Mouse (Mus musculus): ENCODE measurements around the gene Arhgef3. TPM values are rescaled to one million over a fixed set of nuclear protein-coding genes. Genes with fewer than 3 reads are reported as not detected.
A peak's percentile ranks its signal among the peaks of the same experiment; 100 is the strongest.

Arhgef3 gene
- polyA plus RNA-seq, 1 experiment from 2014 or later, result 2.2 TPM

DNA sequence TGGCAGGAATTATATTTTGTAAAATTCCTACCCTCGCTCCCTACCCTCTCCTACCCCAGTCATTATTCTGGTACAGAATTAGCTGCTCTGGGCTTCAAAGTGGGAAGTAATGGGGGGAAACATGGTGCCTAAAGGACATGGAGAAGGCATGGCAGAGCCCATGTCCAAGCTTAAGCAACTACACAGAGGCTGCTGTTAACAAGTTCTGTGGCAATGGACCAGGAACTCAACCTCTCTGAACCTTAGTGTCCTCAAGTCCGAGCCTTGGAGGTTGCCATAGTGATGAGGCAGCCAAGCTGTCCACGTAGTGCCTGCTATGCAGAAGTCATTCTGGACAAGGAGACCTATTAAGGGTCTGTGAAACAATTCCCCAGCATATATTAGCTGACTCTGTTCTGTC lies 111.6 kb downstream of the Arhgef3 start:
- DNase-seq (ENCODE audit: low spot score, missing footprints) (no peak), ATAC-seq (ENCODE audit: low FRiP score) (no peak)
- H3K4me2 ChIP-seq, result no peak overlapping the region
- H3K4me1 ChIP-seq (ENCODE audit: control insufficient read depth, insufficient read depth, low read length), result peaks cover 4% of the 10 kb centered on the region; the same call in 1 of the 2 replicates
- no peaks in the 10 kb centered on the region for H3K27me3 ChIP-seq (ENCODE audit: control insufficient read depth, insufficient read depth, low read length)
- H3K36me3 ChIP-seq (ENCODE audit: control insufficient read depth, insufficient read depth, low read length), result no peaks in the 10 kb centered on the region
- H3K27ac ChIP-seq (ENCODE audit: low read depth, low read length), result no peak overlapping the region
- no peak overlapping the region for H3K9ac ChIP-seq (ENCODE audit: low read length)
- H3K4me3 ChIP-seq (ENCODE audit: low read depth, low read length), result no peak overlapping the region
- H3K9me3 ChIP-seq (ENCODE audit: control insufficient read depth, low read length), result no peaks in the 10 kb centered on the region
- 69% methylated on average over 3 of the region's 3 CpGs for WGBS

DNA sequence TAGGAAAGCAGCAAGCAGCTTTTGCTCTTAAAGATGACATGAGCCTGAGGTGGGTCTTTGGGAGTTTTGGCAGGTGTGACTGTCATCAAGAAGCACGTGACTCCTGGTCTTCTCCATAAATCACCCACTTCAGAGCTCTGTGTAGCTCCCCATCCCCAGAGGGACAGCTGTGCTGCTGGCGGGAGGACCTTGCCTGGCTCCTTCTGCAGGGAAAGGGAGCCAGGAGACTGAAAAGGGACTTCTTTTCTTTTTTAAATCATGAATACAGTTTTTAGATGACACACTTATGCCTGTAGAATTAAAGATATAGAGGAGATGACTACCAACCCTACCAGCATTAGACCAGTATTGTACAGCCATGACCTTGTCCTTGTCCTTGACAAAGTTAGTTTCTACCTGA lies 113.6 kb downstream of the Arhgef3 start:
- ATAC-seq (ENCODE audit: low FRiP score) (no peak), DNase-seq (ENCODE audit: low spot score, missing footprints) (no peak)
- Histone ChIP-seq H3K4me1 (ENCODE audit: control insufficient read depth, insufficient read depth, low read length) (peaks cover 4% of the 10 kb centered on the region; the same call in 1 of the 2 replicates), H3K27me3 (ENCODE audit: control insufficient read depth, insufficient read depth, low read length) (no peaks in the 10 kb centered on the region), H3K9ac (ENCODE audit: low read length) (no peak overlapping the region), H3K36me3 (ENCODE audit: control insufficient read depth, insufficient read depth, low read length) (no peaks in the 10 kb centered on the region), H3K27ac (ENCODE audit: low read depth, low read length) (no peak overlapping the region), H3K4me2 (no peak overlapping the region), H3K9me3 (ENCODE audit: control insufficient read depth, low read length) (no peaks in the 10 kb centered on the region), H3K4me3 (ENCODE audit: low read depth, low read length) (no peak overlapping the region)
- WGBS, result 90% methylated on average over 2 of the region's 2 CpGs

DNA sequence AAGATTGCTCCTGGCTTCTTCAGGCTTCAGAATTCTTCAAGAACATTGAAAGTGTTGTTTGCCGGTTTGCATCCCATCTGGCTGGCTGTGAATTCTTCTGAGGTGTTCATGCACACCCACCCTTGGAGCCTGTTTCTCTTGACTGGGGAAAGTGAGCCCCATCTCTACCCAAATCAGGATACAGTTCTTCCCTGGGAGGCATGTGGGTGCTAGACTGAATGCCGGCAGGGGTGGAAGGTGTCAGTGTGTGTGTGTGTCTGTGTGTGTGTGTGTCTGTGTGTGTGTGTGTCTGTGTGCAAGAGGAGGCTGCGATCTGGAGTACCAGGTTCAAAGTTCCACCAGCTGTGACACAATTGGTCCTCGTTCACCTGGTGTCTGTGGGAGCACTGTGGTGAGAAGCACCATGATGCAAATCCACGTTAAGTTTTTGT lies 114.3 kb downstream of the Arhgef3 start:
- Histone ChIP-seq H3K4me1 (ENCODE audit: control insufficient read depth, insufficient read depth, low read length) (peaks cover 4% of the 10 kb centered on the region; the same call in 1 of the 2 replicates), H3K9ac (ENCODE audit: low read length) (no peak overlapping the region), H3K4me3 (ENCODE audit: low read depth, low read length) (no peak overlapping the region), H3K36me3 (ENCODE audit: control insufficient read depth, insufficient read depth, low read length) (no peaks in the 10 kb centered on the region), H3K4me2 (no peak overlapping the region), H3K9me3 (ENCODE audit: control insufficient read depth, low read length) (no peaks in the 10 kb centered on the region), H3K27me3 (ENCODE audit: control insufficient read depth, insufficient read depth, low read length) (no peaks in the 10 kb centered on the region), H3K27ac (ENCODE audit: low read depth, low read length) (no peak overlapping the region)
- ATAC-seq (ENCODE audit: low FRiP score) (no peak), DNase-seq (ENCODE audit: low spot score, missing footprints) (no peak)
- 86% methylated on average over 5 of the region's 5 CpGs for WGBS

DNA sequence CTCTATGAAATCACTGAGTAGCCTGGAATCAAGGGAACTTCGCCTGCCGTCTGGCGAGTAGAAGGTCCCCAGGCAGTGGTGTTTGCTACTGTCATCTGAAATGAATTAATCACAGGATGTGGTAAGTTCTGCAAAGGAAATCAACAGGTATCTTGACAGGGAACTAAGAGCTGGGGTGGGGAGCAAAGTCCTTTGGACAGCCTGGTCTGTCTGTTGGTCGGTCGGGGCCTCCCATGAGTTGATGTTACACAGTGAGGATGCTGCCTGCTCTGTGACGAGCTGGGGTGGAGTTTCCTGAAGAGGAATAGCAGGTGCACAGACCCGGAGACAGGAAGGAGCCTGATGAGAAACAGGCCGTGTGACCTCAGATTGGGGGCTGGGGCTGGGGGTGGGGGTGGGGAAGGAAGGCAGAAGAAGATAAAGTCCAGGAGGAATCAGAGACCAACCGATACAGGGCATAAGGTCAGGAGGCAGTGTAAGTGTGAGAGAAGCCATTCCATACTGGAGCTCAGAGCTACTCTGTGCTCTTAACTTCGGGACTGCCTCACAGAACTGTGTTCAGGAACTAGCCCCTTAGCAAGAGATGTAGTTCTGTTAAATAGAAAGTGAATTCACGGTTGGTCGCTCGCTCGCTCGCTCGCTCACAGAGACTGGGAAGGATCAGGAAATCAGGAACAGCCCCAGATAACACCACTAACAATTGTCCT lies 114.9 kb downstream of the Arhgef3 start:
- Histone ChIP-seq H3K9me3 (ENCODE audit: control insufficient read depth, low read length) (no peaks in the 10 kb centered on the region), H3K4me3 (ENCODE audit: low read depth, low read length) (no peak overlapping the region), H3K4me1 (ENCODE audit: control insufficient read depth, insufficient read depth, low read length) (peaks cover 4% of the 10 kb centered on the region; the same call in 1 of the 2 replicates), H3K9ac (ENCODE audit: low read length) (no peak overlapping the region), H3K36me3 (ENCODE audit: control insufficient read depth, insufficient read depth, low read length) (no peaks in the 10 kb centered on the region), H3K4me2 (no peak overlapping the region), H3K27me3 (ENCODE audit: control insufficient read depth, insufficient read depth, low read length) (no peaks in the 10 kb centered on the region), H3K27ac (ENCODE audit: low read depth, low read length) (no peak overlapping the region)
- DNase-seq (ENCODE audit: low spot score, missing footprints), result no peak
- ATAC-seq (ENCODE audit: low FRiP score), result no peak
- 53% methylated on average over 16 of the region's 16 CpGs for WGBS

DNA sequence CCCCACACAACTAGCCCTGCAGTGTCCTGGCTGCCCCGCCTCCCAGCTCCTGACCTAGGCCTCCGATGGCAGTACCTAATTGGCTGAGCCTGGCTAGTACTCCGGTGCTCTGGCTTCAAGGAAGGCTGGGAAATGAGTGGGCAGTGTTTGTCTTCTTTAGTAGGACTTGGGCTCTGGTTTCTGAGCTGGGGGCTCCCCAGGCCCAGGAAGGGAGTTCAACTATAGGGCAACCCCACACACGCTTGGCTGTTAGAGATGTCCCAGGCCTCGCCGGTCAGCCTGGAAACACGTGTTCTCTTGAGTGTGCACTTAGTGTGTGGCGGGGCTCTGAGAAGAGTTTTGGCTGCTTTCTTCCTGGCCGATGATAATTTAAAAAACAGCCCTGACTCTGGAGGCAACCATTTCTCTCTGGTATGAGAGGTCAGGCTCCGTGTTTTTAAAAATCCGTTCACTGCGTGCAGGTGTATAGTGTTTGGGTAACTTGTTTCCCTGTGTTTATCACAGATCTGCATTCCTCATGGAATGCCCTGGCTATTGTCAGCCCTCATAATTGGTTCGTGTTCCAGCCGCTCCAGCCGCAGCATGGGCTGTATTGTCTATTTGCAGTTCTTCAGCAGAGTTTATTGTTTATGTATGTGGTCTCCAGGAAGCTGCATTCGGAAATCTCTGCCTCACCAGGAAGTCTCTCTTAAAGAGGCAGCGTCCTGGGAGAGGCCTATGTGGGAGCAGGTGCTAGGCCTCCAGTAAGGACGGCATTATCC lies 115.7 kb downstream of the Arhgef3 start:
- Histone ChIP-seq H3K9me3 (ENCODE audit: control insufficient read depth, low read length) (no peaks in the 10 kb centered on the region), H3K9ac (ENCODE audit: low read length) (no peak overlapping the region), H3K4me3 (ENCODE audit: low read depth, low read length) (no peak overlapping the region), H3K27me3 (ENCODE audit: control insufficient read depth, insufficient read depth, low read length) (no peaks in the 10 kb centered on the region), H3K36me3 (ENCODE audit: control insufficient read depth, insufficient read depth, low read length) (no peaks in the 10 kb centered on the region), H3K4me1 (ENCODE audit: control insufficient read depth, insufficient read depth, low read length) (peaks cover 4% of the 10 kb centered on the region; the same call in 1 of the 2 replicates), H3K4me2 (no peak overlapping the region), H3K27ac (ENCODE audit: low read depth, low read length) (no peak overlapping the region)
- ATAC-seq (ENCODE audit: low FRiP score) (no peak), DNase-seq (ENCODE audit: low spot score, missing footprints) (peak; percentile 87)
- WGBS, result 37% methylated on average over 18 of the region's 18 CpGs

DNA sequence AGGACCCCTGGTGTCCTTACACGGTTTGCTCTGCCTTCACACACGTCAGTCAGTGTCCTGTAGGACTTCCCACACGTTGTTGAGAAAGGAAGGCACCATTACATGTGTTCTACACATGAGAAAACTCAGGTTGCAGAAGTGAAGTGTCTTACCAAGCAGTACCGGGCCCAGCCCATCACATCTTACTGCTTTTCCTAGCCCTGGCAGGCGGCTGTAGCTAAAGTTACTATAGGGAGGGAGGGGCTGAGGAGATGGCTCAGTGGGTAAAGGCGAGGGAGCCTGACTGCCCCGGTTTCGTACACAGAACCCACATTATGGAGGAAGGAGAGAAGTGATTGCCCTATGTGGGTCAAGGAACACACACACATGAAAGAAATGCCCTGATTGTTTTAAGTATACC lies 116.8 kb downstream of the Arhgef3 start:
- Histone ChIP-seq H3K9me3 (ENCODE audit: control insufficient read depth, low read length) (no peaks in the 10 kb centered on the region), H3K27ac (ENCODE audit: low read depth, low read length) (no peak overlapping the region), H3K4me2 (no peak overlapping the region), H3K9ac (ENCODE audit: low read length) (no peak overlapping the region), H3K27me3 (ENCODE audit: control insufficient read depth, insufficient read depth, low read length) (no peaks in the 10 kb centered on the region), H3K4me3 (ENCODE audit: low read depth, low read length) (no peak overlapping the region), H3K4me1 (ENCODE audit: control insufficient read depth, insufficient read depth, low read length) (peaks cover 4% of the 10 kb centered on the region; the same call in 1 of the 2 replicates), H3K36me3 (ENCODE audit: control insufficient read depth, insufficient read depth, low read length) (no peaks in the 10 kb centered on the region)
- DNase-seq (ENCODE audit: low spot score, missing footprints) (no peak), ATAC-seq (ENCODE audit: low FRiP score) (no peak)
- WGBS, result 82% methylated on average over 8 of the region's 8 CpGs

DNA sequence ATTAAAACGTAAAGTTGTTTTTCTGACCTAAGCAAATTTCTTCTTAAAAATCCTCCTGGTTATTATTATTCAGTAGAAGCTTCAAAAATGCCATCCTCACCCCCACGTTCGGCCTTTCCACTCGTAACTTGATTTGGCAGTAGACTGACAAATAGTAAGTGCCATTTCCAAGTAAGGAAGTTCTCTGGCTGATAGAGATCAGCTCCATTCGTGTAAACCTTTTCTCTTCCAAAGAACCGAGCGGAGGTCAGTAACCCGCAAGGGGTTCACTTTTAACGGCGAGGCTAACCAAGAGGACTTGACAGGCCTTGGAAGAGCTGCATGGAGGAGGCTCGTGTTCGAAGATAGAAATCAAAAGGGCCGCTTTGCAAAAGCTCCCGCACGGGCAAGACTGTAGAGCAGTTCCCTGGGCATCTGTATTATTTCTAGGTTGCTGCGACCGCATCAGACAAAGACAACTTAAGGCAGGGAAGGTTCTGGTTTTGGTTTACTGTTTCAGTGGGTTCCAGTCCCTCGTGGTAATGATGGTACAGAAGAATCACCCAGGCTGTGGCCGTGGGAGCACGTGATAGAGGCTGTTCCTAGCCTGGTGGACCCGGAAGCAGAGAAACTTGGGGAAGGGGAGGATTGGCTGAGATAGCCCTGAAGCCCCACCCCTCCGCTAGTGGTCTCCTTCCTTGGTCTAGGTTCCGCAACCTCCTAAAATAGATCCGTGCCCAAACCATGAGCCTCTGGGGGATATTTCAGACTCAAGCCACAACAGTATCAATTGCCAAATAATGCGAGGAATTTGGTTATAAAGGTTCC lies 117.5 kb downstream of the Arhgef3 start:
- H3K36me3 ChIP-seq (ENCODE audit: control insufficient read depth, insufficient read depth, low read length), result no peaks in the 10 kb centered on the region
- H3K4me2 ChIP-seq, result no peak overlapping the region
- no peak overlapping the region for H3K4me3 ChIP-seq (ENCODE audit: low read depth, low read length)
- WGBS, result 93% methylated on average over 25 of the region's 25 CpGs
- no peak overlapping the region for H3K9ac ChIP-seq (ENCODE audit: low read length)
- DNase-seq (ENCODE audit: low spot score, missing footprints) (no peak), ATAC-seq (ENCODE audit: low FRiP score) (no peak)
- no peak overlapping the region for H3K27ac ChIP-seq (ENCODE audit: low read depth, low read length)
- H3K27me3 ChIP-seq (ENCODE audit: control insufficient read depth, insufficient read depth, low read length), result no peaks in the 10 kb centered on the region
- peaks cover 4% of the 10 kb centered on the region; the same call in 1 of the 2 replicates for H3K4me1 ChIP-seq (ENCODE audit: control insufficient read depth, insufficient read depth, low read length)
- H3K9me3 ChIP-seq (ENCODE audit: control insufficient read depth, low read length), result no peaks in the 10 kb centered on the region

DNA sequence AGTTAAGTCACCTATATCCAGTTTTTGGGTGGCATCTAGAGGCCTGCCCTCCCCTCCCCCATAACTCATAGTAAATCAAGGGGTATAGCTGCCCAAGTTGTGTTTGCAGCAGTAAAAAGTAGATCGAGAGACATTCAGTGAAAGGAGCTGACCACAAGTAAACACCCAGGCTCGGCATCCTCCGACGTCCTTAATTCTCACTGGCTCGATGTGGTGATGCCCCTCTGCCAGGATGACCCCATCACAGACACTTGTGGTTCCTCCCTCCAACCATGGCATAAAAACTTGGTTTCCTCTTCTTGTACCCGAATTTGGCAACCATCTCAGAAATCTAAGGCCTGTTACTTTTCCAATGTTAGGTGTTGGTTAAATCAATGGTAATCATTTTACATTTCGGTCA lies 118.4 kb downstream of the Arhgef3 start:
- no peaks in the 10 kb centered on the region for H3K9me3 ChIP-seq (ENCODE audit: control insufficient read depth, low read length)
- no peak overlapping the region for H3K4me2 ChIP-seq
- no peaks in the 10 kb centered on the region for H3K36me3 ChIP-seq (ENCODE audit: control insufficient read depth, insufficient read depth, low read length)
- no peaks in the 10 kb centered on the region for H3K27me3 ChIP-seq (ENCODE audit: control insufficient read depth, insufficient read depth, low read length)
- H3K4me1 ChIP-seq (ENCODE audit: control insufficient read depth, insufficient read depth, low read length), result peaks cover 4% of the 10 kb centered on the region; the same call in 1 of the 2 replicates
- no peak for DNase-seq (ENCODE audit: low spot score, missing footprints)
- no peak overlapping the region for H3K4me3 ChIP-seq (ENCODE audit: low read depth, low read length)
- H3K9ac ChIP-seq (ENCODE audit: low read length), result no peak overlapping the region
- no peak for ATAC-seq (ENCODE audit: low FRiP score)
- no peak overlapping the region for H3K27ac ChIP-seq (ENCODE audit: low read depth, low read length)
- WGBS, result 95% methylated on average over 7 of the region's 7 CpGs
